Mouse (Mus musculus) midbrain, embryonic 15.5 days (tissue): Measurements from ENCODE around the gene Slc35f4. TPM values are rescaled to one million over a fixed set of nuclear protein-coding genes. Genes with fewer than 3 reads are reported as not detected.

Experiments
- ATAC-seq: fragments of 200-750 bp; cut with Nextera tagmentation; replicated peaks from 2 replicates; pipeline ENCODE4 v1.8.0; 2017; ENCODE audit warnings: moderate TSS enrichment
- H3K27ac ChIP-seq: fragments of 300-500 bp; sonication (generic); 2 replicates; pipeline ENCODE4 v1.5.1; 2015; ENCODE audit warnings: mild to moderate bottlenecking, inconsistent platforms
- H3K27me3 ChIP-seq: fragments of 300-500 bp; sonication (generic); replicated peaks from 2 replicates; pipeline ENCODE4 v1.6.1; 2015; ENCODE audit warnings: inconsistent platforms
- H3K36me3 ChIP-seq: fragments of 300-500 bp; sonication (generic); replicated peaks from 2 replicates; pipeline ENCODE4 v1.6.1; 2015; ENCODE audit warnings: inconsistent platforms
- H3K4me1 ChIP-seq: fragments of 300-500 bp; sonication (generic); 2 replicates; pipeline ENCODE4 v1.6.1; 2015; ENCODE audit warnings: inconsistent platforms
- H3K4me2 ChIP-seq: fragments of 300-500 bp; sonication (generic); 2 replicates; pipeline ENCODE4 v1.6.1; 2015; ENCODE audit warnings: inconsistent platforms, mild to moderate bottlenecking, moderate library complexity
- H3K4me3 ChIP-seq: fragments of 300-500 bp; sonication (generic); 2 replicates; pipeline ENCODE4 v1.5.1; 2015; ENCODE audit warnings: mild to moderate bottlenecking, inconsistent platforms
- H3K9ac ChIP-seq: fragments of 300-500 bp; sonication (generic); 2 replicates; pipeline ENCODE4 v1.6.1; 2015; ENCODE audit warnings: mild to moderate bottlenecking, inconsistent platforms
- H3K9me3 ChIP-seq: fragments of 300-500 bp; sonication (generic); 2 replicates; pipeline ENCODE4 v1.6.1; 2016; ENCODE audit warnings: inconsistent platforms
- WGBS: fragments of 180-500 bp; shearing (Covaris S2); methylation state at CpG from one replicate; pipeline ENCODE4 v1.1.7; 2015; ENCODE audit warnings: mixed read lengths; 5-methylcytosine and 5-hydroxymethylcytosine counted together
- polyA plus RNA-seq: library from polyadenylated mRNA; unstranded; fragments of >200 nt; fragmentation: Nextera tagmentation; extraction: Ambion mirVana; gene quantifications from 2 replicates; pipeline ENCODE4 v1.2.1, GENCODE M21; 2015

The Slc35f4 gene
- polyA plus RNA-seq, 1 experiment from 2014 or later = 16.4 TPM

- Histone ChIP-seq H3K27ac (no peak overlapping the region), H3K27me3 (no peaks in the 10 kb centered on the region), H3K9ac (no peak overlapping the region), H3K4me3 (no peak overlapping the region), H3K9me3 (no peaks in the 10 kb centered on the region), H3K36me3 (no peaks in the 10 kb centered on the region), H3K4me2 (no peak overlapping the region), H3K4me1 (no peaks in the 10 kb centered on the region)
- no peak for ATAC-seq
- 76% methylated on average over 3 of the region's 3 CpGs for WGBS
Measured at GRCm38 (mm10) chr14:49460799-49461198, 65.0 kb downstream of the Slc35f4 start.

- Histone ChIP-seq H3K27ac (no peak overlapping the region), H3K36me3 (no peaks in the 10 kb centered on the region), H3K9ac (no peak overlapping the region), H3K4me3 (no peak overlapping the region), H3K9me3 (no peaks in the 10 kb centered on the region), H3K4me1 (no peaks in the 10 kb centered on the region; the same call in 1 of the 2 replicates), H3K4me2 (no peak overlapping the region), H3K27me3 (no peaks in the 10 kb centered on the region)
- WGBS = 63% methylated on average over 6 of the region's 6 CpGs
- ATAC-seq = peak; percentile 87
Measured at GRCm38 (mm10) chr14:49454283-49454914, 71.4 kb downstream of the Slc35f4 start.

DNA sequence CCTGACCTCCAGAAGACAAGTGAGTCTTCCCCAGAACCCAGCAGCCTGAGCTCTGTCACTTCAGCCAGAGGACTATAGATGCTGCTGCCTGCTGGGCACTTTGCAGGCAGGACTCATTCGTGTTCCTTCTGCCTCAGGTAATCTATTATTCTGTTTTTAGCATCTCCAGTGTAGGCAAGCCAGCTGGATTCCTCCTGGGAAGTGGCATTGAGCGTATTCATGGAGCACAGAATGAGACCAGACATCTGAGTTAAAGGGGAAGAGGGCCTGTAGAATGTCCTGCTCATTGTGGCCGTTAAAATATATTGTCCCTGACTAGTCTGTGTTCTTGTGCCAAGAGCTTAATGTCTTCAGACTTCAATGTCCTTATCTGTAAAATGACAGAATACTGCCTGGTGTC, 72.1 kb downstream of the Slc35f4 start:
- no peak overlapping the region for H3K4me3 ChIP-seq
- H3K4me2 ChIP-seq = no peak overlapping the region
- ATAC-seq = no peak
- no peaks in the 10 kb centered on the region; the same call in 1 of the 2 replicates for H3K4me1 ChIP-seq
- WGBS = 40% methylated on average over 3 of the region's 3 CpGs
- H3K9me3 ChIP-seq = no peaks in the 10 kb centered on the region
- no peak overlapping the region for H3K9ac ChIP-seq
- no peaks in the 10 kb centered on the region for H3K27me3 ChIP-seq
- H3K36me3 ChIP-seq = no peaks in the 10 kb centered on the region
- no peak overlapping the region for H3K27ac ChIP-seq

GRCm38 (mm10) chr14:49447669-49448068, 78.2 kb downstream of the Slc35f4 start:
- WGBS = 15% methylated on average over 7 of the region's 7 CpGs
- no peaks in the 10 kb centered on the region for H3K27me3 ChIP-seq
- H3K4me3 ChIP-seq = no peak overlapping the region
- H3K27ac ChIP-seq = no peak overlapping the region
- ATAC-seq = peak; percentile 71
- no peaks in the 10 kb centered on the region for H3K4me1 ChIP-seq
- no peak overlapping the region for H3K9ac ChIP-seq
- H3K36me3 ChIP-seq = no peaks in the 10 kb centered on the region
- H3K9me3 ChIP-seq = no peaks in the 10 kb centered on the region
- no peak overlapping the region for H3K4me2 ChIP-seq

DNA sequence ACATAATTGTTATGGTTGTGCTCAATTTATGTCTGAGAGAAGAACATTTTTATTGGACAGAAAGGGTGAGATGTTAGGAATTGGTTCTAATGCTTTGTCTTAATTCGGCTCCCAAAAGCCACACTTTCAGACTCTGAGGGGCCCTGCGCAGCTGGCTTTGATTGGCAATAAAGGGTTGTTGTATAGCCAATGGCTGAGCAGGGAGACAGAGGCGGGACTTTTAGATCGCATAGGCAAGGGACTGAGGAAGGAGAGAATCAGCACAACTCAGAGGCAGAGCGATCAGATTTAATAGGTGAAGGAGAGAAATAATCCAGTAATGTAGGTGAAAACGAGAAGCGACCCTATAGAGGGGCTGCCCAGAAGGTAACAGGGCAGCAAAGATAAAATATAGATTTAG, 79.4 kb downstream of the Slc35f4 start:
- no peaks in the 10 kb centered on the region for H3K27me3 ChIP-seq
- H3K27ac ChIP-seq = no peak overlapping the region
- WGBS = 45% methylated on average over 7 of the region's 7 CpGs
- no peak overlapping the region for H3K9ac ChIP-seq
- H3K9me3 ChIP-seq = no peaks in the 10 kb centered on the region
- H3K4me3 ChIP-seq = no peak overlapping the region
- no peaks in the 10 kb centered on the region for H3K4me1 ChIP-seq
- ATAC-seq = no peak
- H3K36me3 ChIP-seq = no peaks in the 10 kb centered on the region
- no peak overlapping the region for H3K4me2 ChIP-seq

GRCm38 (mm10) chr14:49436811-49437210, 89.0 kb downstream of the Slc35f4 start:
- Histone ChIP-seq H3K4me2 (no peak overlapping the region), H3K9me3 (no peaks in the 10 kb centered on the region), H3K9ac (no peak overlapping the region), H3K27ac (no peak overlapping the region), H3K36me3 (no peaks in the 10 kb centered on the region), H3K4me1 (no peaks in the 10 kb centered on the region), H3K27me3 (no peaks in the 10 kb centered on the region), H3K4me3 (no peak overlapping the region)
- WGBS = 90% methylated on average over 3 of the region's 3 CpGs
- no peak for ATAC-seq

- no peak for ATAC-seq
- WGBS = 85% methylated on average over 5 of the region's 5 CpGs
- H3K4me3 ChIP-seq = no peak overlapping the region
- H3K9me3 ChIP-seq = no peaks in the 10 kb centered on the region
- no peak overlapping the region for H3K9ac ChIP-seq
- H3K4me1 ChIP-seq = no peaks in the 10 kb centered on the region
- H3K4me2 ChIP-seq = no peak overlapping the region
- H3K36me3 ChIP-seq = no peaks in the 10 kb centered on the region
- H3K27ac ChIP-seq = no peak overlapping the region
- no peaks in the 10 kb centered on the region for H3K27me3 ChIP-seq
Measured at GRCm38 (mm10) chr14:49431821-49432220, 94.0 kb downstream of the Slc35f4 start.

- ATAC-seq = no peak
- Histone ChIP-seq H3K27me3 (no peaks in the 10 kb centered on the region), H3K36me3 (no peaks in the 10 kb centered on the region), H3K9ac (no peak overlapping the region), H3K4me3 (no peak overlapping the region), H3K27ac (no peak overlapping the region), H3K4me1 (no peaks in the 10 kb centered on the region), H3K4me2 (no peak overlapping the region), H3K9me3 (no peaks in the 10 kb centered on the region)
- WGBS = 29% methylated on average over 1 of the region's 1 CpGs
Measured at GRCm38 (mm10) chr14:49392482-49392881, 133.4 kb downstream of the Slc35f4 start.

GRCm38 (mm10) chr14:49362161-49362560, 163.7 kb downstream of the Slc35f4 start:
- WGBS = 59% methylated on average over 2 of the region's 2 CpGs
- ATAC-seq = no peak

DNA sequence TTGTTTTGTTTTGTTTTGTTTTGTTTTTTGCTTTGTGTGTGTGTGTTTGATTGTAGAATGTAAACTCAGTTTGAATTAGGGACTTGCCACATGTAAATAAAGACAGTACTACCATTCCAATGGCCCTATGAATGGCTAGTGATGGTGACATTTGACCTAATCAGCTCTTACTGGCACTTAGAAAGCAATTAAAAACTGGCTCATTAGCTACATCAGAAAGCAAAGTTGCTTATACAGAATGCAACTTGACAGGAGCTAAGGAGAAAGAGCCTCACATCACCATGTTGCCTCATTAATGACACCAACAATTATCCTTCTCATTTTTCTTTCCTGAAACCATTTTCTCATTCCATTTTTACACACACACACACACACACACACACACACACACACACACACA, 170.3 kb downstream of the Slc35f4 start:
- Histone ChIP-seq H3K9me3 (no peaks in the 10 kb centered on the region), H3K9ac (no peak overlapping the region), H3K27me3 (no peaks in the 10 kb centered on the region), H3K4me2 (no peak overlapping the region), H3K27ac (no peak overlapping the region), H3K36me3 (no peaks in the 10 kb centered on the region), H3K4me1 (no peaks in the 10 kb centered on the region), H3K4me3 (no peak overlapping the region)
- ATAC-seq = no peak

More at GRCm38 (mm10) chr14:49362161-49362560, 163.7 kb downstream of the Slc35f4 start:
- Histone ChIP-seq H3K36me3 (no peaks in the 10 kb centered on the region), H3K27ac (no peak overlapping the region), H3K4me3 (no peak overlapping the region), H3K27me3 (no peaks in the 10 kb centered on the region), H3K4me2 (no peak overlapping the region), H3K4me1 (no peaks in the 10 kb centered on the region), H3K9ac (no peak overlapping the region), H3K9me3 (no peaks in the 10 kb centered on the region)

DNA sequence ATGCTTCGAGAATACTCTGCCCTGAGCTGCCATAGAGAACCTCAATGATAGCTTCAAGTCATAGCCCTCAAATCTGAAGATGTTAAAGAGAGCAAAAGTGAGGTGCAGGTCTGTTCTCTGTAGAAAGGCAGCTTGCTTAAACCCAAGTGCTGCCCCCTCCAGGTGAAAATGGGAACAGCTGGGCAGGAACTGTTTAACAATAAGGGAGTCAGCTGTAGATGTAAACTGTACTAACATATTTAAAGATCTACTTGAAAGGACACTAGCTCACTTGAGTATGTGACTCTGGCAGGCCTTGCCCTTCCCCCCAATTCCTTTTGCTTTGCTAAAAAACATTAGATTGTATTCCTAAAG, 177.0 kb downstream of the Slc35f4 start:
- Histone ChIP-seq H3K4me3 (no peak overlapping the region), H3K27ac (no peak overlapping the region), H3K4me1 (no peaks in the 10 kb centered on the region), H3K9me3 (no peaks in the 10 kb centered on the region), H3K27me3 (no peaks in the 10 kb centered on the region), H3K4me2 (no peak overlapping the region), H3K36me3 (no peaks in the 10 kb centered on the region), H3K9ac (no peak overlapping the region)
- WGBS = 63% methylated on average over 1 of the region's 1 CpGs
- no peak for ATAC-seq

- H3K4me1 ChIP-seq = no peaks in the 10 kb centered on the region
- H3K4me2 ChIP-seq = no peak overlapping the region
- H3K4me3 ChIP-seq = no peak overlapping the region
- no peaks in the 10 kb centered on the region for H3K36me3 ChIP-seq
- 73% methylated on average over 7 of the region's 7 CpGs for WGBS
- H3K9ac ChIP-seq = no peak overlapping the region
- H3K9me3 ChIP-seq = no peaks in the 10 kb centered on the region
- ATAC-seq = no peak
- H3K27ac ChIP-seq = no peak overlapping the region
- H3K27me3 ChIP-seq = no peaks in the 10 kb centered on the region
Measured at GRCm38 (mm10) chr14:49348164-49348896, 177.5 kb downstream of the Slc35f4 start.

- 0 out of 2 replicates have a peak, but pooled peaks have one; percentile 17 for ATAC-seq
- H3K27me3 ChIP-seq = no peaks in the 10 kb centered on the region
- no peaks in the 10 kb centered on the region for H3K4me1 ChIP-seq
- H3K9me3 ChIP-seq = no peaks in the 10 kb centered on the region
- H3K9ac ChIP-seq = no peak overlapping the region
- H3K4me2 ChIP-seq = no peak overlapping the region
- WGBS = 84% methylated on average over 2 of the region's 2 CpGs
- H3K4me3 ChIP-seq = no peak overlapping the region
- H3K36me3 ChIP-seq = no peaks in the 10 kb centered on the region
- H3K27ac ChIP-seq = no peak overlapping the region
Measured at GRCm38 (mm10) chr14:49345835-49346234, 180.0 kb downstream of the Slc35f4 start.
